Mouse (Mus musculus) heart, postnatal 0 days (tissue): ENCODE results near the gene Fcho1. TPM values are rescaled to one million over a fixed set of nuclear protein-coding genes. Genes with fewer than 3 reads are reported as not detected.
"Not testable (repeated sequence)": the region's sequence is repeated elsewhere in the genome, so short reads cannot be mapped to it uniquely, and the experiment has no call there.

Experiments
- ATAC-seq: fragments of 200-750 bp; cut with Nextera tagmentation; 2 replicates; pipeline ENCODE4 v1.8.0; 2017; ENCODE audit warnings: low read depth, moderate number of reproducible peaks, moderate library complexity; ENCODE audit not compliant: insufficient read depth
- DNase-seq: peaks from one replicate; pipeline ENCODE4 v3.0.0-alpha.2; 2016; ENCODE audit warnings: low spot score
- H3K27ac ChIP-seq: fragments of 300-500 bp; sonication (generic); 2 replicates; pipeline ENCODE4 v1.5.1; 2014; ENCODE audit warnings: low read depth, mild to moderate bottlenecking
- H3K27me3 ChIP-seq: fragments of 300-500 bp; sonication (generic); 2 replicates; pipeline ENCODE4 v1.6.1; 2014; ENCODE audit warnings: low read length, mixed read lengths; ENCODE audit not compliant: control insufficient read depth, insufficient read depth
- H3K36me3 ChIP-seq: fragments of 300-500 bp; sonication (generic); replicated peaks from 2 replicates; pipeline ENCODE4 v1.6.1; 2014; ENCODE audit warnings: low read length, mixed read lengths; ENCODE audit not compliant: control insufficient read depth, insufficient read depth
- H3K4me1 ChIP-seq: fragments of 300-500 bp; sonication (generic); 2 replicates; pipeline ENCODE4 v1.6.1; 2014; ENCODE audit warnings: antibody characterized with exemption; ENCODE audit not compliant: control insufficient read depth, insufficient read depth
- H3K4me2 ChIP-seq: fragments of 300-500 bp; sonication (generic); 2 replicates; pipeline ENCODE4 v1.6.1; 2014; ENCODE audit warnings: low read depth, mild to moderate bottlenecking, low read length, moderate library complexity
- H3K4me3 ChIP-seq: fragments of 300-500 bp; sonication (generic); 2 replicates; pipeline ENCODE4 v1.5.1; 2014; ENCODE audit warnings: low read depth, low read length
- H3K9ac ChIP-seq: fragments of 300-500 bp; sonication (generic); replicated peaks from 2 replicates; pipeline ENCODE4 v1.6.1; 2014; ENCODE audit warnings: low read depth, low read length, mixed read lengths
- H3K9me3 ChIP-seq: fragments of 300-500 bp; sonication (generic); replicated peaks from 2 replicates; pipeline ENCODE4 v1.6.1; 2016; ENCODE audit warnings: low read length; ENCODE audit not compliant: control insufficient read depth
- CTCF ChIP-seq: IDR thresholded peaks from 2 replicates; pipeline ENCODE4 v1.5.1; 2016; ENCODE audit warnings: antibody characterized with exemption, control low read depth, low read depth
- EP300 ChIP-seq: IDR thresholded peaks from 2 replicates; pipeline ENCODE4 v1.6.1; 2016; ENCODE audit warnings: antibody characterized with exemption, low read depth
- WGBS: fragments of 180-500 bp; shearing (Covaris S2); extraction: QIAGEN DNeasy Blood & Tissue Kit; methylation state at CpG from one replicate; pipeline ENCODE4 v1.1.7; 2014; 5-methylcytosine and 5-hydroxymethylcytosine counted together
- polyA plus RNA-seq: library from polyadenylated mRNA; unstranded; fragments of >200 nt; fragmentation: Nextera tagmentation; extraction: Ambion mirVana; gene quantifications from 2 replicates; pipeline ENCODE4 v1.2.1, GENCODE M21; 2015
- total RNA-seq: library from RNA; depleted of rRNA; stranded (reverse); fragments of >200 nt; gene quantifications from 2 replicates; pipeline ENCODE4 v1.2.3, GENCODE M21; 2014; ENCODE audit warnings: low replicate concordance; rRNA removed

The Fcho1 gene
- total RNA-seq, result 0.04 and 1.1 TPM in 2 replicates
- 0.92 and 1.4 TPM in 2 replicates for polyA plus RNA-seq

- peak; percentile 78 for ATAC-seq
- Histone ChIP-seq H3K27me3 (peaks cover 28% of the 10 kb centered on the region), H3K4me1 (peaks cover 10% of the 10 kb centered on the region; the same call in 1 of the 2 replicates), H3K4me2 (peak within 1 kb of the TSS; percentile 71), H3K9ac (peak within 1 kb of the TSS; percentile 25; the same call in 1 of the 2 replicates), H3K36me3 (no peaks in the 10 kb centered on the region), H3K27ac (no peak within 1 kb of the TSS), H3K4me3 (peak within 1 kb of the TSS; percentile 61), H3K9me3 (no peaks in the 10 kb centered on the region)
- DNase-seq, result peak; percentile 56
- WGBS, result 1% methylated on average over 48 of the region's 54 CpGs
- no peak for TF ChIP-seq CTCF
- TF ChIP-seq EP300, result no peak
Measured at GRCm38 (mm10) chr8:71725122-71725924, at the start of gene Fcho1. Gene Fcho1 (minus strand): TSS chr8:71725716.

GRCm38 (mm10) chr8:71771336-71771735 lies 45.8 kb upstream of the Fcho1 start:
- H3K4me2 ChIP-seq, result no peak overlapping the region
- no peak overlapping the region for H3K4me3 ChIP-seq
- ATAC-seq (no peak), DNase-seq (no peak)
- TF ChIP-seq CTCF, result no peak
- 86% methylated on average over 15 of the region's 15 CpGs for WGBS
- peaks cover 8% of the 10 kb centered on the region; the same call in 1 of the 2 replicates for H3K9me3 ChIP-seq
- H3K27ac ChIP-seq, result no peak overlapping the region
- no peaks in the 10 kb centered on the region for H3K27me3 ChIP-seq
- H3K9ac ChIP-seq, result no peak overlapping the region
- H3K36me3 ChIP-seq, result no peaks in the 10 kb centered on the region
- H3K4me1 ChIP-seq, result no peaks in the 10 kb centered on the region

- Histone ChIP-seq H3K27ac (no peak overlapping the region), H3K36me3 (no peaks in the 10 kb centered on the region), H3K27me3 (no peaks in the 10 kb centered on the region), H3K9me3 (no peaks in the 10 kb centered on the region), H3K9ac (no peak overlapping the region), H3K4me1 (no peaks in the 10 kb centered on the region), H3K4me3 (no peak overlapping the region), H3K4me2 (no peak overlapping the region)
- DNase-seq (no peak), ATAC-seq (no peak)
- TF ChIP-seq CTCF, result no peak
- TF ChIP-seq EP300, result no peak
- 86% methylated on average over 3 of the region's 3 CpGs for WGBS
Measured at GRCm38 (mm10) chr8:71758816-71759215, 33.3 kb upstream of the Fcho1 start.

- not testable (repeated sequence) for H3K36me3 ChIP-seq, H3K4me3 ChIP-seq, H3K9me3 ChIP-seq, ATAC-seq, H3K27me3 ChIP-seq, DNase-seq, H3K4me2 ChIP-seq, H3K4me1 ChIP-seq, H3K9ac ChIP-seq, H3K27ac ChIP-seq
- 55% methylated on average over 7 of the region's 7 CpGs for WGBS
Measured at GRCm38 (mm10) chr8:71752881-71753552, 27.5 kb upstream of the Fcho1 start.

- H3K4me2 ChIP-seq, H3K27ac ChIP-seq, ATAC-seq, H3K36me3 ChIP-seq, H3K4me1 ChIP-seq, DNase-seq, H3K4me3 ChIP-seq, H3K27me3 ChIP-seq, H3K9me3 ChIP-seq, H3K9ac ChIP-seq: not testable (repeated sequence)
Measured at GRCm38 (mm10) chr8:71752263-71752662, 26.7 kb upstream of the Fcho1 start.
